Mouse (Mus musculus) lung, adult 2 months (tissue): ENCODE results near the gene Olfr1368.

ENCODE experiments used
- CTCF ChIP-seq: fragments of 200-500 bp; IDR thresholded peaks from 2 replicates; pipeline ENCODE4 v1.5.1; 2011; ENCODE audit warnings: mild to moderate bottlenecking, low read length, control low read depth; ENCODE audit not compliant: insufficient read depth
- POLR2A ChIP-seq: fragments of 200-500 bp; IDR thresholded peaks from 2 replicates; pipeline ENCODE4 v1.6.1; 2011; ENCODE audit warnings: low read depth, mild to moderate bottlenecking, control low read depth, low read length, borderline replicate concordance; ENCODE audit errors: extremely low read depth

DNA sequence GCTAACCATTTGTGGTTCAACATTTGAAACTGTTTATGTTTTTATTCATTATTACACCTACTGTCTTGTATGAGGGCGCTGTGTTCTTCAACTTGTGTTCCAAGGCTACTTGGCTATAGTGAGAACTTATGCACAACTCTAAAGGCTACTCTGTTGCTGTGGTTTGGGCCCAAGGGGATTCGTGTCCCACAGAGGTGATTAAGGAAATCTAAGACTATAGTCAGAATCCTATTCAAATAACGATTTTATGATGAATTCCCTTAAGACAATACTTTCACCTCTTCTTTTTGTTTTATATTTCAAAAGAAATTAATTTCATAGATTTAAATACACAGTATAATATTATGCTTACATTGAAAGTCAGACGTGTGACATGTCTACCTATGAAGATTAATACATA, at the start of gene Olfr1368:
- no peak for TF ChIP-seq CTCF
- no peak for TF ChIP-seq POLR2A
